Mouse (Mus musculus): ENCODE results near the gene Zfp526. TPM values are rescaled to one million over a fixed set of nuclear protein-coding genes. Genes with fewer than 3 reads are reported as not detected.

Zfp526 gene
- total and polyA plus RNA-seq, 3 experiments: 9.5 to 14.8 TPM; not detected in 1

DNA sequence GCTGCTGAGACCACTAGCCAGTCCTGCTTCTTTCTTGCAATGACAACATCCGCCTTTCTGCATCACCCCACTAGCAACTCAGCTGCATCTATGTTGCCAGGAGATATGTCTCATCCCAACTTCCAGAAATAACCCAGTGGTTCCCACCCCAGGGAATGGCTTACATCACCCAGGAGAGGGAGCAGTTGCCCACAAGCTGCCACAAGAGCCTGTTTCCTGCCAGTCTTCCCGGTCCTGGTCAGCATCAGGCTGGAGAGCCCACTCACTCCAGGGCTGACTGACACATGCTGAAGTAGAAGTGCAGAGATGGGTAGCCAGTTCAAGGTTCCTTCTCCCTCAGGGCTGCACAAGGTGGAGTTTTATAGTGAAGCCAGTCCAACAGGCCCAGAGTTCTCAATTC is 19.8 kb downstream of the Zfp526 start:
- TF ChIP-seq USF2 (IDR thresholded peaks at IDR 0.05; ENCODE audit: borderline replicate concordance in 1 of 2, insufficient read depth in 1 of 2, low read depth in 1 of 2, low read length in 2 of 2): no peak
- TF ChIP-seq CHD2 (IDR thresholded peaks at IDR 0.05; ENCODE audit: low read length): no peak
- TF ChIP-seq EP300 (IDR thresholded peaks at IDR 0.05; ENCODE audit: low read depth in 1 of 2, low read length in 2 of 2): no peak
- TF ChIP-seq RAD21 (IDR thresholded peaks at IDR 0.05; ENCODE audit: low read depth, low read length): peak; percentile 33
- TF ChIP-seq HCFC1 (IDR thresholded peaks at IDR 0.05; ENCODE audit: low read depth, low read length): no peak
- TF ChIP-seq MAFK (IDR thresholded peaks at IDR 0.05; ENCODE audit: borderline replicate concordance, low read depth, low read length): no peak
- peak; percentile 50 for TF ChIP-seq ZC3H11A (IDR thresholded peaks at IDR 0.05; ENCODE audit: low read depth, low read length)
- TF ChIP-seq SMC3 (IDR thresholded peaks at IDR 0.05; ENCODE audit: low read depth, low read length): peak; percentile 56
- no peak for TF ChIP-seq E2F4 (IDR thresholded peaks at IDR 0.05; ENCODE audit: borderline replicate concordance, low read depth, low read length)
- TF ChIP-seq USF1 (IDR thresholded peaks at IDR 0.05; ENCODE audit: low read depth, low read length): no peak
- TF ChIP-seq CTCF (IDR thresholded peaks at IDR 0.05 in 2 of 3, conservative IDR thresholded peaks at IDR 0.05 in 1 of 3; ENCODE audit: control insufficient read depth in 1 of 3, insufficient read depth in 1 of 3, low read depth in 2 of 3, low read length in 3 of 3, poor library complexity in 1 of 3, severe bottlenecking in 1 of 3): peak; percentile 6 to 40 (median 29); a peak in 4 of 6 replicates
- TF ChIP-seq RCOR1 (IDR thresholded peaks at IDR 0.05; ENCODE audit: low read depth, low read length): no peak
- TF ChIP-seq ZMIZ1 (IDR thresholded peaks at IDR 0.05; ENCODE audit: low read depth, low read length): no peak
- H3K9me3 ChIP-seq (replicated peaks; ENCODE audit: insufficient read depth, low read length): no peaks in the 10 kb centered on the region
- H3K79me2 ChIP-seq (ENCODE audit: control insufficient read depth, insufficient read depth, low read length, poor library complexity): peaks cover 16% of the 10 kb centered on the region
- H3K4me1 ChIP-seq (ENCODE audit: control insufficient read depth in 1 of 2, insufficient read depth in 2 of 2, low read length in 2 of 2): peaks cover 3 to 7% of the 10 kb centered on the region in 2 experiments; a peak in 2 of 4 replicates
- no peak overlapping the region for H3K27ac ChIP-seq (ENCODE audit: control insufficient read depth, low read depth, low read length)
- no peaks in the 10 kb centered on the region for H3K27me3 ChIP-seq (ENCODE audit: control insufficient read depth in 1 of 2, insufficient read depth in 2 of 2, low read length in 2 of 2)
- H3K4me3 ChIP-seq (ENCODE audit: control insufficient read depth in 1 of 2, insufficient read depth in 1 of 2, low read depth in 2 of 2, low read length in 2 of 2): no peak overlapping the region
- no peak for DNase-seq (ENCODE audit: low read depth, low spot score)
- peaks cover 0 to 11% of the 10 kb centered on the region in 2 experiments; a peak in 3 of 4 replicates for H3K36me3 ChIP-seq (ENCODE audit: control insufficient read depth in 1 of 2, insufficient read depth in 2 of 2, low read length in 2 of 2)
- H3K9ac ChIP-seq (ENCODE audit: control insufficient read depth, low read depth, low read length, poor library complexity, severe bottlenecking): no peak overlapping the region

DNA sequence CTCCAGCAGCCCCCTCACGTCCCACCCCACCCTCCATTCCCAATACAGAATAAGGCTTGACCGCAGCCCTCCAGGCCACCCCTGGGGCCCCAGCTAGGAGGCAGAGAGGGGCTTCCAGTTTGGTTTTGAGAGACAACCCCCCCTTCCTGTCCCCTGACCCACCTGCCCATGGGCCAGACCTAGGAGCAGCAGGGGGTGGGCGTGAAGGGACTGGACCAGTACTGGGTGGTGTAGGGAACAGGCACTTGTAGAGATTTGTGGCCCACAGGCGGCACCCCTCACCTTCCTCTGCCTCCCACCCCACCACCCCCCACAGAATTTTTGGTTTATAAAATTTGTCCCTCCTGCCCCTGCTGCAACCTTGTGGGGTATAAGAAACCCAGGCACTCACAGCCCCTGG is 22.1 kb downstream of the Zfp526 start:
- Histone ChIP-seq H3K9ac (ENCODE audit: control insufficient read depth, low read depth, low read length, poor library complexity, severe bottlenecking) (no peak overlapping the region), H3K4me3 (ENCODE audit: control insufficient read depth in 1 of 2, insufficient read depth in 1 of 2, low read depth in 2 of 2, low read length in 2 of 2) (no peak overlapping the region), H3K36me3 (ENCODE audit: control insufficient read depth in 1 of 2, insufficient read depth in 2 of 2, low read length in 2 of 2) (peaks cover 0 to 5% of the 10 kb centered on the region in 2 experiments; a peak in 3 of 4 replicates), H3K27ac (ENCODE audit: control insufficient read depth, low read depth, low read length) (no peak overlapping the region), H3K27me3 (ENCODE audit: control insufficient read depth in 1 of 2, insufficient read depth in 2 of 2, low read length in 2 of 2) (no peaks in the 10 kb centered on the region), H3K4me1 (ENCODE audit: control insufficient read depth in 1 of 2, insufficient read depth in 2 of 2, low read length in 2 of 2) (peaks cover 0 to 9% of the 10 kb centered on the region in 2 experiments; a peak in 1 of 4 replicates), H3K79me2 (ENCODE audit: control insufficient read depth, insufficient read depth, low read length, poor library complexity) (peaks cover 12% of the 10 kb centered on the region), H3K9me3 (replicated peaks; ENCODE audit: insufficient read depth, low read length) (no peaks in the 10 kb centered on the region)
- TF ChIP-seq HCFC1 (IDR thresholded peaks at IDR 0.05; ENCODE audit: low read depth, low read length) (no peak), SIN3A (IDR thresholded peaks at IDR 0.05; ENCODE audit: low read length) (no peak), MEF2A (IDR thresholded peaks at IDR 0.05; ENCODE audit: extremely low read depth, insufficient replicate concordance, low read depth, low read length, poor library complexity, severe bottlenecking) (no peak), BHLHE40 (IDR thresholded peaks at IDR 0.05; ENCODE audit: borderline replicate concordance, low read depth, low read length) (no peak), ELF1 (IDR thresholded peaks at IDR 0.05; ENCODE audit: low read depth, low read length) (no peak), CHD1 (IDR thresholded peaks at IDR 0.05; ENCODE audit: low read depth, low read length) (no peak), POLR2AphosphoS2 (IDR thresholded peaks at IDR 0.05; ENCODE audit: low read length) (no peak), MYB (IDR thresholded peaks at IDR 0.05; ENCODE audit: low read depth, low read length) (no peak), ZMIZ1 (IDR thresholded peaks at IDR 0.05; ENCODE audit: low read depth, low read length) (no peak), ZNF384 (IDR thresholded peaks at IDR 0.05; ENCODE audit: low read depth, low read length) (no peak), USF2 (IDR thresholded peaks at IDR 0.05; ENCODE audit: borderline replicate concordance in 1 of 2, insufficient read depth in 1 of 2, low read depth in 1 of 2, low read length in 2 of 2) (no peak), USF1 (IDR thresholded peaks at IDR 0.05; ENCODE audit: low read depth, low read length) (no peak), NRF1 (IDR thresholded peaks at IDR 0.05; ENCODE audit: insufficient read depth, low read depth, low read length, poor library complexity, severe bottlenecking) (no peak)
- DNase-seq (ENCODE audit: low read depth, low spot score): no peak
